Mouse (Mus musculus) liver, embryonic 13.5 days (tissue): ENCODE results near the gene Tmem82. TPM values are rescaled to one million over a fixed set of nuclear protein-coding genes. Genes with fewer than 3 reads are reported as not detected.

ENCODE experiments used
- ATAC-seq: fragments of 200-750 bp; cut with Nextera tagmentation; 2 replicates; pipeline ENCODE4 v1.8.0; 2017; ENCODE audit warnings: low read depth, mild to moderate bottlenecking, moderate number of reproducible peaks, moderate library complexity
- DNase-seq: peaks from one replicate; pipeline ENCODE4 v3.0.0; 2022
- H3K27ac ChIP-seq: fragments of 300-500 bp; sonication (generic); 2 replicates; pipeline ENCODE4 v1.5.1; 2015; ENCODE audit warnings: moderate library complexity, mild to moderate bottlenecking, inconsistent platforms
- H3K27me3 ChIP-seq: fragments of 300-500 bp; sonication (generic); 2 replicates; pipeline ENCODE4 v1.6.1; 2015; ENCODE audit warnings: mild to moderate bottlenecking, inconsistent platforms
- H3K36me3 ChIP-seq: fragments of 300-500 bp; sonication (generic); 2 replicates; pipeline ENCODE4 v1.6.1; 2015; ENCODE audit warnings: mild to moderate bottlenecking, inconsistent platforms
- H3K4me1 ChIP-seq: fragments of 300-500 bp; sonication (generic); replicated peaks from 2 replicates; pipeline ENCODE4 v1.6.1; 2015; ENCODE audit warnings: inconsistent platforms
- H3K4me2 ChIP-seq: fragments of 300-500 bp; sonication (generic); 2 replicates; pipeline ENCODE4 v1.6.1; 2015; ENCODE audit warnings: inconsistent platforms, mild to moderate bottlenecking, moderate library complexity
- H3K4me3 ChIP-seq: fragments of 300-500 bp; sonication (generic); replicated peaks from 2 replicates; pipeline ENCODE4 v1.5.1; 2015; ENCODE audit warnings: mild to moderate bottlenecking, inconsistent platforms
- H3K9ac ChIP-seq: fragments of 300-500 bp; sonication (generic); 2 replicates; pipeline ENCODE4 v1.6.1; 2015; ENCODE audit warnings: mild to moderate bottlenecking, inconsistent platforms
- H3K9me3 ChIP-seq: fragments of 300-500 bp; sonication (generic); replicated peaks from 2 replicates; pipeline ENCODE4 v1.6.1; 2016; ENCODE audit warnings: inconsistent platforms
- WGBS: fragments of 180-500 bp; shearing (Covaris S2); methylation state at CpG from one replicate; pipeline ENCODE4 v1.1.7; 2015; ENCODE audit not compliant: insufficient replicate concordance; 5-methylcytosine and 5-hydroxymethylcytosine counted together
- polyA plus RNA-seq: library from polyadenylated mRNA; unstranded; fragments of >200 nt; fragmentation: Nextera tagmentation; extraction: Ambion mirVana; gene quantifications from 2 replicates; pipeline ENCODE4 v1.2.1, GENCODE M21; 2015

Tmem82 gene
- polyA plus RNA-seq, 1 experiment from 2014 or later, result 3.7 TPM

- no peak for DNase-seq
- Histone ChIP-seq H3K9me3 (no peaks in the 10 kb centered on the region), H3K9ac (no peak overlapping the region), H3K4me2 (no peak overlapping the region), H3K4me3 (no peak overlapping the region), H3K27ac (no peak overlapping the region), H3K4me1 (peaks cover 11% of the 10 kb centered on the region), H3K27me3 (no peaks in the 10 kb centered on the region), H3K36me3 (no peaks in the 10 kb centered on the region)
- no peak for ATAC-seq
- WGBS, result 71% methylated on average over 4 of the region's 4 CpGs
Observed at GRCm38 (mm10) chr4:141564209-141564608, 54.2 kb downstream of the Tmem82 start.

Other genes starting within 250 kb of the Tmem82 start
- gene Clcnka, start 219.9 kb downstream of the Tmem82 start, polyA plus RNA-seq, result not detected in 2 replicates
- gene Clcnkb, start 202.6 kb downstream of the Tmem82 start, polyA plus RNA-seq, result not detected in 2 replicates
- 0.03 and 0.23 TPM in 2 replicates for gene Hspb7, start 197.9 kb downstream of the Tmem82 start, polyA plus RNA-seq
- not detected in 2 replicates for gene Srarp, start 182.5 kb downstream of the Tmem82 start, polyA plus RNA-seq
- gene Zbtb17, start 174.0 kb downstream of the Tmem82 start, polyA plus RNA-seq, result 9.5 and 11.4 TPM in 2 replicates
- 4.2 and 4.8 TPM in 2 replicates for gene Spen, start 80.0 kb downstream of the Tmem82 start, polyA plus RNA-seq
- 1.9 and 2.4 TPM in 2 replicates for gene Fblim1, start 12.5 kb downstream of the Tmem82 start, polyA plus RNA-seq
- gene Slc25a34, start 5.2 kb upstream of the Tmem82 start, polyA plus RNA-seq, result 0.07 and 0.13 TPM in 2 replicates
- 0.91 and 1.1 TPM in 2 replicates for gene Plekhm2, start 46.3 kb upstream of the Tmem82 start, polyA plus RNA-seq
- gene Rsc1a1, start 67.0 kb upstream of the Tmem82 start, polyA plus RNA-seq, result 0.46 TPM in 1 of 2 replicates, not detected in the other
- 15.0 and 19.1 TPM in 2 replicates for gene Ddi2, start 104.8 kb upstream of the Tmem82 start, polyA plus RNA-seq
- gene Agmat, start 128.0 kb upstream of the Tmem82 start, polyA plus RNA-seq, result 18.4 and 18.5 TPM in 2 replicates
- 2.1 and 2.2 TPM in 2 replicates for gene Dnajc16, start 172.3 kb upstream of the Tmem82 start, polyA plus RNA-seq
- gene Casp9, start 175.0 kb upstream of the Tmem82 start, polyA plus RNA-seq, result 9.1 and 11.0 TPM in 2 replicates
- 0.18 and 0.36 TPM in 2 replicates for gene Cela2a, start 207.5 kb upstream of the Tmem82 start, polyA plus RNA-seq
- not detected in 2 replicates for gene Ctrc, start 227.7 kb upstream of the Tmem82 start, polyA plus RNA-seq